Mouse (Mus musculus) cortical plate, adult 2 months (tissue): ENCODE measurements around the gene Dip2a.
A peak's percentile ranks its signal among the peaks of the same experiment; 100 is the strongest.

Source experiments
- CTCF ChIP-seq: fragments of 200-500 bp; IDR thresholded peaks from 2 replicates; pipeline ENCODE4 v1.5.1; 2011; ENCODE audit warnings: mild to moderate bottlenecking, control low read depth, low read length; ENCODE audit not compliant: insufficient read depth; ENCODE audit errors: extremely low read depth
- POLR2A ChIP-seq: fragments of 200-500 bp; IDR thresholded peaks from 2 replicates; pipeline ENCODE4 v1.6.1; 2011; ENCODE audit warnings: mild to moderate bottlenecking, low read length, control low read depth; ENCODE audit not compliant: insufficient read depth; ENCODE audit errors: extremely low read depth

DNA sequence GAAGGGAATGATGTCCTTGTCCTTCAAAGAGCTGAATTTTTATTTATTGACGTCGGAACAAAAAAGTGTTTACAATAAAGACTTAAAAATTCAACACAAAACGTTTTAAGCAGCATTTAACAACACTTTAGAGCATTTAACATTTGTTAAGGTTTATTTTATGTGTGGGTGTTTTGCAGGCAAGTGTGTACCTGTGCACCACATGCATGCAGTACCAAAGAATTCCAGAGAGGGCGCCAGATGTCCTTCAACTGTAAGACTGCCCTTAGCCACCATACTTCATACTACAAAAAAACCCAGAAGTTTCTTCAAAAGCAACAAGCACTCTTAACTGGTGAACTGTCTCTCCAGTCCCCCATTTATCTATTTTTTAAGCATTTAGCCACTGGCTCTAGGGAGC lies 1.5 kb upstream of the Dip2a start:
- TF ChIP-seq CTCF (peak; percentile 45; the same call in 1 of the 2 replicates), POLR2A (no peak)
